Mouse (Mus musculus): ENCODE measurements around the gene Cct4. TPM values are rescaled to one million over a fixed set of nuclear protein-coding genes. Genes with fewer than 3 reads are reported as not detected.
A peak's percentile ranks its signal among the peaks of the same experiment; 100 is the strongest.

The Cct4 gene
- total and polyA plus RNA-seq, 2 experiments from 2014 or later, result 236 to 271 TPM

DNA sequence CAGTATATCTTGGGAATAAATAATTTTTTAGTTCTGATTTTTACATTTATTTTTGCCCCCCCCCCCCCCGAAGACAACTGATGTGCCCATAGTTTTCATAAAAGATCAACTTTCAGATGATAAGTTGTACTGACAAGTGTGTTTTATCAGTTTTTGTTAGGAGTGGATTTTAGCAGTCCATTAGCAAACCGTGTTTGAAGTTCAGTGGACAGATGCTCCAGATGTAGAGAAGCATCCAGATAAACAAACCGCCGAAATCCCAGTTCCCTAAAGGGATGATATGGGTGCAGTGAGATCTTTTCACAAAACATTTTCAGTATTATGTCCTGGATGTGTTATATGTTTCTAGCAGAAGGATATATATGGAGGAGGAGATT is 18.5 kb downstream of the Cct4 start:
- Histone ChIP-seq H3K27ac (ENCODE audit: low read depth, low read length) (no peak overlapping the region; the same call in 1 of the 2 replicates), H3K9me3 (ENCODE audit: low read length) (no peaks in the 10 kb centered on the region), H3K4me2 (ENCODE audit: low read depth) (peak overlapping the region; percentile 81), H3K9ac (peak overlapping the region; percentile 77; the same call in 1 of the 2 replicates), H3K4me3 (ENCODE audit: low read depth, low read length) (peak overlapping the region; percentile 55), H3K27me3 (ENCODE audit: insufficient read depth, low read length) (no peaks in the 10 kb centered on the region), H3K36me3 (ENCODE audit: insufficient read depth) (peaks cover 14% of the 10 kb centered on the region), H3K4me1 (ENCODE audit: insufficient read depth) (no peaks in the 10 kb centered on the region)
- WGBS, result 29% methylated on average over 4 of the region's 4 CpGs
- no peak for TF ChIP-seq CTCF (IDR thresholded peaks at IDR 0.05; ENCODE audit: low read depth)
- DNase-seq (no peak), ATAC-seq (no peak)

DNA sequence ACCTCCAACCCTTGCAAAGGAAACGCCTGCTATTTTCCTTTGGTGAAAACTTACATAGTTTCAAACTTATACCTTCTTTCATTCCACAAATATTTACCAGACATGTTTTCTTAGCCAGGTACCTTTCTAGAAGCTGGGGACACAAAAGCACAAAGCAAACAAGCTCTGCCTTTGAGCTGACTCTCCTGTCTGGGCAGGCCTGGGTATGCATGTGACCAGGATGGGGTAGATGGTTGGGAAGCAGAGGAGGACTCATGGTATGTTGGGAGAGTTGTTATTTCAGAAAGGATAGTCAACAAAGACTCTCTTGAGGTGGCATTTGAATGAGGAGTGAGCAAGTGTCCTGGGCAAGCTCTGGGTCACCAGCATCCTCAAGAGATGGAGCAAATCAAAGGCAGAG is 22.8 kb downstream of the Cct4 start:
- H3K27me3 ChIP-seq (ENCODE audit: insufficient read depth, low read length), result no peaks in the 10 kb centered on the region
- H3K4me1 ChIP-seq (ENCODE audit: insufficient read depth), result no peaks in the 10 kb centered on the region
- no peak overlapping the region for H3K4me3 ChIP-seq (ENCODE audit: low read depth, low read length)
- H3K27ac ChIP-seq (ENCODE audit: low read depth, low read length), result no peak overlapping the region
- TF ChIP-seq CTCF (IDR thresholded peaks at IDR 0.05; ENCODE audit: low read depth), result no peak
- 82% methylated on average over 1 of the region's 1 CpGs for WGBS
- no peaks in the 10 kb centered on the region for H3K9me3 ChIP-seq (ENCODE audit: low read length)
- ATAC-seq, result no peak
- no peaks in the 10 kb centered on the region for H3K36me3 ChIP-seq (ENCODE audit: insufficient read depth)
- H3K9ac ChIP-seq, result no peak overlapping the region
- H3K4me2 ChIP-seq (ENCODE audit: low read depth), result no peak overlapping the region
- DNase-seq, result no peak

DNA sequence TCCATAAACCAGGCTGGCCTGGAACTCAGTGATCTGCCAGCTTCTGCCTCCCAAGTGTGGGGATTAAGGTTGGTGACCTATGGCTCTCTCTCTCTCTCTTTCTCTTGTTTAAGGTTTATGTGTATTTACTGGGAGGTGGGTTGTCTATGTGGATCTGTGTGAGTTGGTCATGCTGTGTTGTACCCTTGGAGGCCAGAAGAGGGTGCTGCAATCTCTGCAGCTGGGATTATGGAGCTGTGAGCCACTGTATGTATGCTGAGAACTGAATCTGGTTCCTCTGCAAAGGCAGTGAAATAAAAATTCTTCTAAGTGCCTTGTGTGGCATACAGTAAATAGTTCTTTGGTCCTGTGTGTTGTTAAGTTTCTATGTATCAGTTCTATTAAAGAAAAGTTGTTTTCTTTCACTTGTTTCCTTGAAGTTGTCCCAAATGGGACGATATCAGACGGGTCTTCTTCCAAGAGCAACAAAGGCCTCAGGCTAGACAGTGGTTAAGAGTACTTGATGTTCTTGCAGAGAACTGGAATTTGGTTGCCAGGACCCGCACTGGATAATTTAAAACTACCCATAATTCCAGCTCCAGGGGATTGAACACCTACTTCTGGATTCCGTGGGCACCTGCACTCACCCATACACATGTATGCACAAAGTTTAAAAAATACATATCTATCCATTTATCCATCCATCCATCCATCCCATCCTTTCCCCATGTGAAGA is 23.4 kb downstream of the Cct4 start:
- no peak for DNase-seq
- WGBS, result 87% methylated on average over 4 of the region's 4 CpGs

DNA sequence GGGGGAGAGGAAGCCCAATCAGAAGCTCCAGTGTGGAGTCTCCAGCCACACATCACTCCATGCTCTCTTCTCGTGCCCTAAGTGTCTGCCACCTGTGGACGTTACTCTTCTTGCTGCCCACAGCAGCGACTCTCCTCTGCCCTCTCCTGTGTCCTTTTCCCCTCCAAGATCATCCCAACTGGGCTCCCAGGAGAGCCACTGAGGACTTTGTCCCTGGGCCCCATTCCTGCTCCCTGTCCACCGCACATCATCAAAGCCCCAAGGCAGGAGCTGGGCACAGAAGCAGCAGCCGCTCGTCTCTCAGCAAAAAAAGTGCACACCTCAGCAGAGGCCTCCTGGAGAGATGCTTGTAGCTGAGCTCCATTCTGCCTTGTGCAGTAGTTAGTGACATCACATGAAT is 24.7 kb downstream of the Cct4 start:
- H3K36me3 ChIP-seq (ENCODE audit: insufficient read depth), result no peaks in the 10 kb centered on the region
- no peak for DNase-seq
- no peak overlapping the region for H3K4me3 ChIP-seq (ENCODE audit: low read depth, low read length)
- H3K9ac ChIP-seq, result no peak overlapping the region
- no peaks in the 10 kb centered on the region for H3K9me3 ChIP-seq (ENCODE audit: low read length)
- H3K4me1 ChIP-seq (ENCODE audit: insufficient read depth), result no peaks in the 10 kb centered on the region
- no peaks in the 10 kb centered on the region for H3K27me3 ChIP-seq (ENCODE audit: insufficient read depth, low read length)
- TF ChIP-seq CTCF (IDR thresholded peaks at IDR 0.05; ENCODE audit: low read depth), result no peak
- ATAC-seq, result no peak
- no peak overlapping the region for H3K4me2 ChIP-seq (ENCODE audit: low read depth)
- WGBS, result 76% methylated on average over 6 of the region's 6 CpGs
- H3K27ac ChIP-seq (ENCODE audit: low read depth, low read length), result no peak overlapping the region

More for the DNA sequence above, 23.4 kb downstream of the Cct4 start:
- H3K27me3 ChIP-seq (ENCODE audit: insufficient read depth, low read length), result no peaks in the 10 kb centered on the region
- no peak overlapping the region for H3K27ac ChIP-seq (ENCODE audit: low read depth, low read length)
- TF ChIP-seq CTCF (IDR thresholded peaks at IDR 0.05; ENCODE audit: low read depth), result peak; percentile 43
- no peaks in the 10 kb centered on the region for H3K9me3 ChIP-seq (ENCODE audit: low read length)
- no peak overlapping the region for H3K4me2 ChIP-seq (ENCODE audit: low read depth)
- ATAC-seq, result no peak
- no peak overlapping the region for H3K9ac ChIP-seq
- H3K4me3 ChIP-seq (ENCODE audit: low read depth, low read length), result no peak overlapping the region
- no peaks in the 10 kb centered on the region for H3K4me1 ChIP-seq (ENCODE audit: insufficient read depth)
- no peaks in the 10 kb centered on the region for H3K36me3 ChIP-seq (ENCODE audit: insufficient read depth)

DNA sequence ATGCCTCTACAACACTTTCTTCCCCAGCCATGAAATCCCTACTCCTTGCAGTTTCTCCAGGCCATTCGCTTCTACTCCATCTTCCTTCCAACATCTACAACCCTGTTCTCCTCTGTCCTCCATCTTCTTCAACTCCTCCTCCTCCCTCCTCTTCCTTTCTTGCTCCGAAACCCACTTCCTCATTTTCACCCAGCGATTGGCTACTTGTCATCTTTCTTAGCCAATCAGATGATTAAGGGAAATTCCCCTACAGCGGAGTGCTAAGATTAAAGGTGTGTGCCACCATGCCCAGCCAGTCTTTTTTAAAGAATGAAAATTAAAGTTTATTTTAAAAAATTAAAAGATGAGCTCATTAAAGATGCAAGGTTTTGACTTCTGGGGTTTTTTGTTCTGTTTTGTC is 27.6 kb downstream of the Cct4 start:
- Histone ChIP-seq H3K36me3 (ENCODE audit: insufficient read depth) (no peaks in the 10 kb centered on the region), H3K27ac (ENCODE audit: low read depth, low read length) (no peak overlapping the region), H3K9ac (no peak overlapping the region), H3K4me2 (ENCODE audit: low read depth) (no peak overlapping the region), H3K9me3 (ENCODE audit: low read length) (no peaks in the 10 kb centered on the region), H3K4me3 (ENCODE audit: low read depth, low read length) (no peak overlapping the region), H3K4me1 (ENCODE audit: insufficient read depth) (no peaks in the 10 kb centered on the region), H3K27me3 (ENCODE audit: insufficient read depth, low read length) (no peaks in the 10 kb centered on the region)
- DNase-seq (no peak), ATAC-seq (no peak)
- no peak for TF ChIP-seq CTCF (IDR thresholded peaks at IDR 0.05; ENCODE audit: low read depth)
- WGBS, result 97% methylated on average over 4 of the region's 4 CpGs

DNA sequence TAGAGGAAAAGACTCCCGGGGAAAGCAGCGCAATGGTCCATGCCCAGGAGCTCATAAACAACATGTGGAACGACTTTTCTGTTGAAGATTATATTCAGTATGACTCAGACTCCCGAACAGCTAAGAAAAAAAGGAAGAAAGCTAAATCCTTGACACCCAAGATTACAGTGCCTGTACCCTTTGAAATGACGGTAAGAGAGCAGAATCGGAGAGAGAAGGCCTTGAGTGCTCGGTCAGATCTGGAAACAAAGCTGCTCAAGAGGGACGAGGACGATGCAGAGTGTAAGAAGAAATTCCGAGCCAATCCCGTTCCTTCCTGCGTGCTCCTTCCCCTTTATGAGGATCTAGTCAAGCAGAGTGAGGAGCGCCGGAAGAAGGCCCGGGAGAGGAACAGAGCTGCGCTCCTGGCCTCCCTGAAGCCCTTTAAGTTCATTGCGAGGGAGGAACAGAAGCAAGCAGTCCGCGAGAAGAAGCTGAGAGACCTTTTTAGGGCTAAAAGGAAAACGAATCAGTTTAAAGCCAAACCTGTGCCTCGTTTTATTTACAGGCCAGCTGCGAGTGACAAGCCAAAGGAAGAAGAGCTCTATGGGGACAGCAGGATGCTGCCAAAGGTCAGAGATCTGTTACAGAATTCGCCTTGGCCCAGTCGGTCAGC is 29.9 kb downstream of the Cct4 start:
- DNase-seq (no peak), ATAC-seq (no peak)
- Histone ChIP-seq H3K9ac (no peak overlapping the region), H3K4me1 (ENCODE audit: insufficient read depth) (no peaks in the 10 kb centered on the region), H3K4me3 (ENCODE audit: low read depth, low read length) (no peak overlapping the region), H3K27me3 (ENCODE audit: insufficient read depth, low read length) (no peaks in the 10 kb centered on the region), H3K27ac (ENCODE audit: low read depth, low read length) (no peak overlapping the region), H3K9me3 (ENCODE audit: low read length) (no peaks in the 10 kb centered on the region), H3K36me3 (ENCODE audit: insufficient read depth) (no peaks in the 10 kb centered on the region), H3K4me2 (ENCODE audit: low read depth) (no peak overlapping the region)
- WGBS, result 68% methylated on average over 24 of the region's 24 CpGs
- TF ChIP-seq CTCF (IDR thresholded peaks at IDR 0.05; ENCODE audit: low read depth), result no peak

DNA sequence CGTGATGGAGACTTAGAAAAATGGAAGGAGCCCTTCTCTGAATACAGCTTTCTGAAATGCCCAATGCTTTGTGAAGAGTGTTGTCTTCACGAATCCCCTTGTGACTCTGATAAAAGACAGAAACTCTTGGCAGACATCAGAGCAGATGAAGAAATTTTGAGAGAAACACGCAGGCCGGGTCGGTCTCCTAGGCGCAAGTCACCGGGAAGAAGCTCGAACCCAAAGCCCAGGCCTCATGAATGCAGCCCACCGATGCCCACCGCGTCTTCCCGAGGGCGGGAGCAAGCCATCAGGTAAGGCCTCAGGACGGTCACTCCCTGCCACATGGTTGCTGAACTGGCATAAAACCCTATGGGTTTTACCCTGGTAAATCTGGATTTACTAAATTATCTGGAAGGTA is 30.5 kb downstream of the Cct4 start:
- TF ChIP-seq CTCF (IDR thresholded peaks at IDR 0.05; ENCODE audit: low read depth), result no peak
- Histone ChIP-seq H3K4me1 (ENCODE audit: insufficient read depth) (no peaks in the 10 kb centered on the region), H3K4me2 (ENCODE audit: low read depth) (no peak overlapping the region), H3K27me3 (ENCODE audit: insufficient read depth, low read length) (no peaks in the 10 kb centered on the region), H3K27ac (ENCODE audit: low read depth, low read length) (no peak overlapping the region), H3K9ac (no peak overlapping the region), H3K4me3 (ENCODE audit: low read depth, low read length) (no peak overlapping the region), H3K36me3 (ENCODE audit: insufficient read depth) (no peaks in the 10 kb centered on the region), H3K9me3 (ENCODE audit: low read length) (no peaks in the 10 kb centered on the region)
- WGBS, result 96% methylated on average over 14 of the region's 14 CpGs
- ATAC-seq (no peak), DNase-seq (no peak)

Data from forebrain, postnatal 0 days (tissue).